Mouse (Mus musculus) mature B cell (primary cell): Measurements from ENCODE around the gene Crebrf.

Experiments
- in situ Hi-C: fragments of 300-500 bp; cut with MboI; formaldehyde crosslinking; loops from 2 replicates; pipeline ENCODE4 v1.14.3; 2019

Crebrf gene

DNA sequence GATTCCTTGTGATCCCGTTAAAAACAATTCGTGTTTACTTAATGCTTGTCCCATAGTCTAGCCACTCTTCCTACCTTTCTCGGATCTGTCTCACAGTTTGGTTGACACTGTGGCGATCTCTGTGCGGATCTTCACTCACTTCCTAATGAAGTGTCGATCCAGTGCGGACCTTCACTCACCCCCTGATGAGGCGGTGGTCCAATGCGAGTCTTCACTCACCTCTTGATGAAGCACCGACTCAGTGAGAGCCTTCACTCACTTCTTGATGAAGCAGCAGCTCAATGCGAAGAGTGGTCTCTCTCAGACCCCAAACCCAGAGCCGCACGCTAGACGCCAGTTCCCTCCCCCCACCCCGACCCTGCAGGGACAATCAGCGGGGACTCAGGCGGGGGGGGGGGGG, 110.7 kb downstream of the Crebrf start:
- in situ Hi-C loops: no loop called here
